Mouse (Mus musculus) megakaryocyte, embryonic 14.5 days (primary cell): ENCODE measurements around the gene Mapk8ip3.

Experiments used
- FLI1 ChIP-seq: IDR thresholded peaks from 2 replicates; pipeline ENCODE4 v1.6.1; 2012; ENCODE audit warnings: low read length, inconsistent platforms, mixed read lengths
- GATA1 ChIP-seq: IDR thresholded peaks from 3 replicates; pipeline ENCODE4 v1.6.1; 2012; ENCODE audit warnings: mixed read lengths, low read length, inconsistent platforms, borderline replicate concordance

DNA sequence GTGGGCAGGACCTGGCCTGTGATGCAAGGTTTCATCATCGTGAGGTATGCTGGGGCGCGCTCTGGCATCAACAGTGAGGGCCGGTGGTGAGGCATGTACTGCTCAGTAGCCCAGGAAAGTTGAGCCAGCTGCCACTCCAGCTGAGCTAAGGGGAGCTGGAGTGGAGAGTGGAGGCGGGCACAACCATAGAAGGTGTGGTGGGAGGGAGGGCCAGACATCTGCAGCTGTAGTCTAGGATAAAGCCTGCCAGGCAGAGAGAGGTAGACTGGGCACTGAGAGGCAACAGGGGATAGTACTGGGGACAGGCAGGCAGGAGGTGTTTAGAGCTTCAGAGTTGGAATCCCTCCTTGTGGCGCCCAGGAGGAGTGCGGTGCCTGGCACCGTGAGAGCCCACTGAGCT lies 76.7 kb downstream of the Mapk8ip3 start:
- TF ChIP-seq GATA1 (no peak), FLI1 (no peak)
